Mouse (Mus musculus) hindbrain, embryonic 15.5 days (tissue): ENCODE measurements at regions not wholly inside any gene's neighbourhood (a gene's known extent, or its start where the extent isn't known, plus 50 kb on each side); places are given as distances from the start of the nearest gene placed in this dataset.
A peak's percentile ranks its signal among the peaks of the same experiment; 100 is the strongest.

ENCODE experiments used
- ATAC-seq: fragments of 200-750 bp; cut with Nextera tagmentation; 2 replicates; pipeline ENCODE4 v1.8.0; 2017; ENCODE audit warnings: low read depth, moderate number of reproducible peaks, moderate TSS enrichment; ENCODE audit not compliant: low FRiP score
- H3K27ac ChIP-seq: fragments of 300-500 bp; sonication (generic); replicated peaks from 2 replicates; pipeline ENCODE4 v1.5.1; 2015; ENCODE audit warnings: mild to moderate bottlenecking, inconsistent platforms
- H3K27me3 ChIP-seq: fragments of 300-500 bp; sonication (generic); 2 replicates; pipeline ENCODE4 v1.6.1; 2015; ENCODE audit warnings: control low read depth, inconsistent platforms
- H3K36me3 ChIP-seq: fragments of 300-500 bp; sonication (generic); 2 replicates; pipeline ENCODE4 v1.6.1; 2015; ENCODE audit warnings: control low read depth, inconsistent platforms
- H3K4me1 ChIP-seq: fragments of 300-500 bp; sonication (generic); replicated peaks from 2 replicates; pipeline ENCODE4 v1.6.1; 2015; ENCODE audit warnings: control low read depth, inconsistent platforms
- H3K4me2 ChIP-seq: fragments of 300-500 bp; sonication (generic); 2 replicates; pipeline ENCODE4 v1.6.1; 2015; ENCODE audit warnings: moderate library complexity, mild to moderate bottlenecking, inconsistent platforms
- H3K4me3 ChIP-seq: fragments of 300-500 bp; sonication (generic); 2 replicates; pipeline ENCODE4 v1.5.1; 2015; ENCODE audit warnings: mild to moderate bottlenecking, inconsistent platforms
- H3K9ac ChIP-seq: fragments of 300-500 bp; sonication (generic); 2 replicates; pipeline ENCODE4 v1.6.1; 2015; ENCODE audit warnings: inconsistent platforms
- H3K9me3 ChIP-seq: fragments of 300-500 bp; sonication (generic); 2 replicates; pipeline ENCODE4 v1.6.1; 2016; ENCODE audit warnings: control low read depth, inconsistent platforms
- WGBS: fragments of 180-500 bp; shearing (Covaris S2); methylation state at CpG from one replicate; pipeline ENCODE4 v1.1.7; 2015; 5-methylcytosine and 5-hydroxymethylcytosine counted together

- no peak overlapping the region for H3K27ac ChIP-seq
- H3K27me3 ChIP-seq = no peaks in the 10 kb centered on the region
- H3K9me3 ChIP-seq = no peaks in the 10 kb centered on the region
- H3K36me3 ChIP-seq = no peaks in the 10 kb centered on the region
- ATAC-seq = no peak
- WGBS = 59% methylated on average over 1 of the region's 1 CpGs
- no peak overlapping the region for H3K4me3 ChIP-seq
- no peak overlapping the region for H3K9ac ChIP-seq
- H3K4me2 ChIP-seq = no peak overlapping the region
- H3K4me1 ChIP-seq = peaks cover 20% of the 10 kb centered on the region
Observed at GRCm38 (mm10) chr16:31587036-31587435, 76.2 kb upstream of the Dlg1 start.

GRCm38 (mm10) chr16:31589576-31589975 is 73.7 kb upstream of the Dlg1 start:
- H3K27me3 ChIP-seq = no peaks in the 10 kb centered on the region
- H3K4me1 ChIP-seq = peaks cover 39% of the 10 kb centered on the region
- no peaks in the 10 kb centered on the region for H3K9me3 ChIP-seq
- H3K27ac ChIP-seq = 0 out of 2 replicates have a peak overlapping the region, but pooled peaks have one; percentile 15
- 20% methylated on average over 6 of the region's 6 CpGs for WGBS
- H3K36me3 ChIP-seq = no peaks in the 10 kb centered on the region
- ATAC-seq = no peak
- no peak overlapping the region for H3K4me3 ChIP-seq
- no peak overlapping the region for H3K4me2 ChIP-seq
- no peak overlapping the region for H3K9ac ChIP-seq

- peaks cover 39% of the 10 kb centered on the region for H3K4me1 ChIP-seq
- 53% methylated on average over 3 of the region's 3 CpGs for WGBS
- no peak overlapping the region for H3K9ac ChIP-seq
- peak; percentile 13; the same call in 1 of the 2 replicates for ATAC-seq
- peak overlapping the region; percentile 74 for H3K27ac ChIP-seq
- H3K27me3 ChIP-seq = no peaks in the 10 kb centered on the region
- no peaks in the 10 kb centered on the region for H3K9me3 ChIP-seq
- H3K36me3 ChIP-seq = no peaks in the 10 kb centered on the region
- H3K4me2 ChIP-seq = peak overlapping the region; percentile 26; the same call in 1 of the 2 replicates
- no peak overlapping the region for H3K4me3 ChIP-seq
Observed at GRCm38 (mm10) chr16:31591565-31591964, 71.7 kb upstream of the Dlg1 start.

- ATAC-seq = peak; percentile 96
- H3K27ac ChIP-seq = peak overlapping the region; percentile 74
- 9% methylated on average over 7 of the region's 7 CpGs for WGBS
- H3K4me1 ChIP-seq = peaks cover 39% of the 10 kb centered on the region
- no peak overlapping the region for H3K4me3 ChIP-seq
- H3K9ac ChIP-seq = no peak overlapping the region
- no peaks in the 10 kb centered on the region for H3K27me3 ChIP-seq
- no peaks in the 10 kb centered on the region for H3K36me3 ChIP-seq
- peak overlapping the region; percentile 26 for H3K4me2 ChIP-seq
- H3K9me3 ChIP-seq = no peaks in the 10 kb centered on the region
Observed at GRCm38 (mm10) chr16:31592014-31592871, 71.0 kb upstream of the Dlg1 start.

GRCm38 (mm10) chr16:31592973-31593683 is 70.1 kb upstream of the Dlg1 start:
- Histone ChIP-seq H3K27me3 (no peaks in the 10 kb centered on the region), H3K9me3 (no peaks in the 10 kb centered on the region), H3K27ac (peak overlapping the region; percentile 74), H3K4me2 (peak overlapping the region; percentile 26; the same call in 1 of the 2 replicates), H3K36me3 (no peaks in the 10 kb centered on the region), H3K4me1 (peaks cover 39% of the 10 kb centered on the region), H3K4me3 (no peak overlapping the region), H3K9ac (no peak overlapping the region)
- 18% methylated on average over 9 of the region's 9 CpGs for WGBS
- no peak for ATAC-seq

GRCm38 (mm10) chr16:31597965-31598364 is 65.3 kb upstream of the Dlg1 start:
- H3K27me3 ChIP-seq = no peaks in the 10 kb centered on the region
- no peak overlapping the region for H3K27ac ChIP-seq
- H3K9me3 ChIP-seq = no peaks in the 10 kb centered on the region
- H3K9ac ChIP-seq = no peak overlapping the region
- no peak overlapping the region for H3K4me3 ChIP-seq
- H3K36me3 ChIP-seq = no peaks in the 10 kb centered on the region
- ATAC-seq = no peak
- H3K4me1 ChIP-seq = peaks cover 9% of the 10 kb centered on the region
- 92% methylated on average over 5 of the region's 5 CpGs for WGBS
- H3K4me2 ChIP-seq = no peak overlapping the region

GRCm38 (mm10) chr16:31598409-31598988 is 64.7 kb upstream of the Dlg1 start:
- 81% methylated on average over 9 of the region's 9 CpGs for WGBS
- H3K9ac ChIP-seq = no peak overlapping the region
- no peak overlapping the region for H3K27ac ChIP-seq
- H3K4me2 ChIP-seq = no peak overlapping the region
- H3K9me3 ChIP-seq = no peaks in the 10 kb centered on the region
- H3K4me3 ChIP-seq = no peak overlapping the region
- peaks cover 4% of the 10 kb centered on the region for H3K4me1 ChIP-seq
- no peaks in the 10 kb centered on the region for H3K36me3 ChIP-seq
- ATAC-seq = no peak
- no peaks in the 10 kb centered on the region for H3K27me3 ChIP-seq

GRCm38 (mm10) chr16:31598989-31599421 is 64.2 kb upstream of the Dlg1 start:
- Histone ChIP-seq H3K9ac (no peak overlapping the region), H3K36me3 (no peaks in the 10 kb centered on the region), H3K9me3 (no peaks in the 10 kb centered on the region), H3K4me1 (no peaks in the 10 kb centered on the region), H3K27ac (no peak overlapping the region), H3K4me2 (no peak overlapping the region), H3K4me3 (no peak overlapping the region), H3K27me3 (no peaks in the 10 kb centered on the region)
- 91% methylated on average over 6 of the region's 6 CpGs for WGBS
- no peak for ATAC-seq

- Histone ChIP-seq H3K27me3 (no peaks in the 10 kb centered on the region), H3K4me3 (no peak overlapping the region), H3K4me2 (no peak overlapping the region), H3K9me3 (no peaks in the 10 kb centered on the region), H3K27ac (no peak overlapping the region), H3K4me1 (no peaks in the 10 kb centered on the region), H3K9ac (no peak overlapping the region), H3K36me3 (no peaks in the 10 kb centered on the region)
- ATAC-seq = no peak
- WGBS = 96% methylated on average over 3 of the region's 3 CpGs
Observed at GRCm38 (mm10) chr16:31601278-31601677, 62.0 kb upstream of the Dlg1 start.

GRCm38 (mm10) chr16:31603185-31603584 is 60.1 kb upstream of the Dlg1 start:
- no peaks in the 10 kb centered on the region for H3K27me3 ChIP-seq
- H3K4me3 ChIP-seq = no peak overlapping the region
- H3K9ac ChIP-seq = no peak overlapping the region
- no peak overlapping the region for H3K4me2 ChIP-seq
- H3K27ac ChIP-seq = no peak overlapping the region
- no peak for ATAC-seq
- H3K36me3 ChIP-seq = no peaks in the 10 kb centered on the region
- WGBS = 80% methylated on average over 11 of the region's 11 CpGs
- H3K4me1 ChIP-seq = no peaks in the 10 kb centered on the region
- H3K9me3 ChIP-seq = no peaks in the 10 kb centered on the region

GRCm38 (mm10) chr16:31606389-31607177 is 56.7 kb upstream of the Dlg1 start:
- H3K9me3 ChIP-seq = no peaks in the 10 kb centered on the region
- no peak overlapping the region for H3K4me3 ChIP-seq
- H3K9ac ChIP-seq = no peak overlapping the region
- H3K36me3 ChIP-seq = no peaks in the 10 kb centered on the region
- no peak overlapping the region for H3K4me2 ChIP-seq
- 83% methylated on average over 11 of the region's 11 CpGs for WGBS
- H3K4me1 ChIP-seq = no peaks in the 10 kb centered on the region
- no peak for ATAC-seq
- H3K27ac ChIP-seq = no peak overlapping the region
- H3K27me3 ChIP-seq = no peaks in the 10 kb centered on the region
